Mouse (Mus musculus) embryonic fibroblast, embryonic 13.5 days (primary cell): Measurements from ENCODE around the gene Zbtb7a.

Experiments used
- CTCF ChIP-seq: IDR thresholded peaks from 2 replicates; pipeline ENCODE4 v1.5.1; 2011; ENCODE audit warnings: mild to moderate bottlenecking, control low read depth, low read length, moderate library complexity, borderline replicate concordance; ENCODE audit not compliant: insufficient read depth
- POLR2A ChIP-seq: IDR thresholded peaks from 2 replicates; pipeline ENCODE4 v1.6.1; 2011; ENCODE audit warnings: low read depth, mild to moderate bottlenecking, control low read depth, low read length, moderate library complexity

DNA sequence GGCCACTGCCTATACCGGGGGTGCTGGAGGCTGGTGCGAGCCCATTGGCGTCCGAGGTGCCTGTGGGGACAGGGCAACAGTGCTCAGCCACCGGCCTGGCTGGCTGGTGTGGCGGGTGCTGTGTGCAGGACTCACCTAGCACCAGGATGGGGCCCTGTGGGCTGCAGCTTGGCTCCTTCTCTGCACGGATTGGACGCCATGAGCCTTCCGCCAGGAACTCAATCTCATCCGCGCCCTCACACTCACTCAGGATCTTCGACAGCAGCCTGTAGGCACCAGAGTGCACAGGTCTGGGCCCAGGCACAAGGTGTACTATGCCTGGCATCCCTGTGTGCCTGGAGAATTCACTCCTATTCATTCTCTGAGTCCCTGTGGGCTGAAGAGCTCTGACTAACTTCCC, 19.3 kb downstream of the Zbtb7a start:
- TF ChIP-seq CTCF (no peak), POLR2A (no peak)
